Mouse (Mus musculus) stomach, postnatal 0 days (tissue): ENCODE results near the gene Egln1. TPM values are rescaled to one million over a fixed set of nuclear protein-coding genes. Genes with fewer than 3 reads are reported as not detected.
A peak's percentile ranks its signal among the peaks of the same experiment; 100 is the strongest.

Experiments used
- ATAC-seq: fragments of 200-750 bp; cut with Nextera tagmentation; 2 replicates; pipeline ENCODE4 v1.8.0; 2017; ENCODE audit not compliant: low FRiP score, low TSS enrichment
- DNase-seq: peaks from one replicate; pipeline ENCODE4 v3.0.0-alpha.2; 2016; ENCODE audit warnings: low spot score
- H3K27ac ChIP-seq: fragments of 300-500 bp; sonication (generic); replicated peaks from 2 replicates; pipeline ENCODE4 v1.5.1; 2014; ENCODE audit warnings: mild to moderate bottlenecking, control low read depth
- H3K27me3 ChIP-seq: fragments of 300-500 bp; sonication (generic); 2 replicates; pipeline ENCODE4 v1.6.1; 2014; ENCODE audit warnings: low read length; ENCODE audit not compliant: control insufficient read depth, insufficient read depth
- H3K36me3 ChIP-seq: fragments of 300-500 bp; sonication (generic); 2 replicates; pipeline ENCODE4 v1.6.1; 2014; ENCODE audit warnings: low read length, mixed read lengths; ENCODE audit not compliant: control insufficient read depth, insufficient read depth
- H3K4me1 ChIP-seq: fragments of 300-500 bp; sonication (generic); replicated peaks from 2 replicates; pipeline ENCODE4 v1.6.1; 2014; ENCODE audit warnings: antibody characterized with exemption; ENCODE audit not compliant: control insufficient read depth, insufficient read depth
- H3K4me2 ChIP-seq: fragments of 300-500 bp; sonication (generic); replicated peaks from 2 replicates; pipeline ENCODE4 v1.6.1; 2014; ENCODE audit warnings: low read depth, mild to moderate bottlenecking, control low read depth, moderate library complexity
- H3K4me3 ChIP-seq: fragments of 300-500 bp; sonication (generic); 2 replicates; pipeline ENCODE4 v1.5.1; 2014; ENCODE audit warnings: low read depth, low read length, control low read depth
- H3K9ac ChIP-seq: fragments of 300-500 bp; sonication (generic); 2 replicates; pipeline ENCODE4 v1.6.1; 2014; ENCODE audit warnings: mild to moderate bottlenecking, low read length, control low read depth, mixed read lengths
- H3K9me3 ChIP-seq: fragments of 300-500 bp; sonication (generic); 2 replicates; pipeline ENCODE4 v1.6.1; 2016; ENCODE audit warnings: low read length; ENCODE audit not compliant: control insufficient read depth
- CTCF ChIP-seq: IDR thresholded peaks from 2 replicates; pipeline ENCODE4 v1.5.1; 2016; ENCODE audit warnings: antibody characterized with exemption, low read depth, mild to moderate bottlenecking, moderate library complexity
- EP300 ChIP-seq: optimal IDR thresholded peaks from 2 replicates; pipeline ENCODE3; 2016; ENCODE audit warnings: antibody characterized with exemption
- WGBS: fragments of 180-500 bp; shearing (Covaris S2); extraction: QIAGEN DNeasy Blood & Tissue Kit; methylation state at CpG from one replicate; pipeline ENCODE4 v1.1.7; 2014; 5-methylcytosine and 5-hydroxymethylcytosine counted together
- polyA plus RNA-seq: library from polyadenylated mRNA; unstranded; fragments of >200 nt; fragmentation: Nextera tagmentation; extraction: Ambion mirVana; gene quantifications from 2 replicates; pipeline ENCODE4 v1.2.1, GENCODE M21; 2015

Gene Egln1
- polyA plus RNA-seq, 1 experiment from 2014 or later: 7.1 TPM

DNA sequence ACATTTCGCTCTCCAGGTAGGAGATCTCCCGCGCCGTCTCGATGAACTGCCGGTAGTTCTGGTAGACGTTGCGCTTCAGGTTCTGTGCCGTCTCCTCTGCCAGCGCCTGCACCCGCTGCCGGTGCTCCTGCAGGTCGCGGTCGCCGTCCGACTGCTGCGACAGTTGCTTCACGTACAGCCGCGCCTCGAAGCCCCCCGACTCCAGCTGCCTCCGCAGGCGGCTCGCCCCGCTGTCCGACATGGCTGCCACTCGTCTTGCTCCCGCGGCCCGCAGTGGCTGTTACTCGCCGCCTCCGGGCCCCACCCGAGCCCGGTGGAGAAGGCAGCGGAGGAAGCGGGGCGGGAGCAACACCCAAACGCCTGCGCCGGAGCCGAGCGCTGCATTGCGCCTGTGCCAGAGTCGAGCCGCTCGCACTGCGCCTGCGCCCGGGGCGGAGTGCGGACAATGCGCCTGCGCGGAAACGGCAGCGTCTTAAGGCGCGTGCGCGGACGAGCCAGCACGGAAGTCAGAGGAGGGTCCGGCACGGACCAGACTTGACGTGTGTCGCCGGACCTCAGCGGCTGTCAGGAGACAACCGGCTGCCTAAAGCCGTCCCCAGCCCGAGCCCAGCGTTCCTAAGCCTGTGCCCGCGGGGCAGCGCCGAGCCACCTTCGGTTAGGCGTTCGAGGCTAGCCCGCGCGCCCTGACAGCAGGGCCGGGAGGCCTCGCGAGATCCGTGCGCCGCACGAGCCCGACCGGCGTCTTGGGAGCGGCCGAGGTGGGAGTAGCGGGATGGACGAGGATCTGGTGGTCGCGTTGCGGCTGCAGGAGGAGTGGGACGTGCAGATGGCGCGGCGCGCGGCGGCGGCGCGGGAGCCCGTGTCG, 51.5 kb downstream of the Egln1 start, which contains the start of the genes Exoc8 and Sprtn:
Gene Exoc8 (minus strand): TSS at position 320 of the 865 bp plus-strand sequence.
Gene Sprtn (plus strand): TSS at position 501 of the 865 bp plus-strand sequence.
- Histone ChIP-seq H3K4me2 (peak within 1 kb of the TSS; percentile 98), H3K4me3 (peak within 1 kb of the TSS; percentile 86), H3K9ac (peak within 1 kb of the TSS; percentile 87), H3K9me3 (no peaks in the 10 kb centered on the region), H3K36me3 (peaks cover 21% of the 10 kb centered on the region), H3K27ac (peak within 1 kb of the TSS; percentile 90), H3K27me3 (no peaks in the 10 kb centered on the region), H3K4me1 (peaks cover 14% of the 10 kb centered on the region; the same call in 1 of the 2 replicates)
- peak; percentile 98 for DNase-seq
- WGBS: under 1% methylated on average over 114 of the region's 114 CpGs
- ATAC-seq: peak; percentile 86
- no peak for TF ChIP-seq EP300
- no peak for TF ChIP-seq CTCF

- Histone ChIP-seq H3K4me2 (peak overlapping the region; percentile 98), H3K36me3 (peaks cover 14% of the 10 kb centered on the region), H3K4me1 (peaks cover 14% of the 10 kb centered on the region; the same call in 1 of the 2 replicates), H3K27me3 (no peaks in the 10 kb centered on the region), H3K9me3 (no peaks in the 10 kb centered on the region), H3K9ac (peak overlapping the region; percentile 87), H3K4me3 (peak overlapping the region; percentile 86), H3K27ac (peak overlapping the region; percentile 90)
- 1% methylated on average over 55 of the region's 60 CpGs for WGBS
- ATAC-seq (peak; percentile 73), DNase-seq (peak; percentile 87)
- TF ChIP-seq CTCF (peak; percentile 79), EP300 (no peak)
Measured at GRCm38 (mm10) chr8:124896632-124897385, 52.3 kb downstream of the Egln1 start.

GRCm38 (mm10) chr8:124896010-124896631, 53.0 kb downstream of the Egln1 start:
- peak overlapping the region; percentile 87; the same call in 1 of the 2 replicates for H3K9ac ChIP-seq
- peaks cover 10% of the 10 kb centered on the region for H3K36me3 ChIP-seq
- peaks cover 14% of the 10 kb centered on the region; the same call in 1 of the 2 replicates for H3K4me1 ChIP-seq
- H3K27me3 ChIP-seq: no peaks in the 10 kb centered on the region
- peak overlapping the region; percentile 98 for H3K4me2 ChIP-seq
- peak overlapping the region; percentile 90 for H3K27ac ChIP-seq
- ATAC-seq: peak; percentile 59
- peak; percentile 38 for DNase-seq
- H3K4me3 ChIP-seq: peak overlapping the region; percentile 86
- no peaks in the 10 kb centered on the region for H3K9me3 ChIP-seq
- WGBS: 54% methylated on average over 26 of the region's 26 CpGs
- TF ChIP-seq EP300: no peak
- 0 out of 2 replicates have a peak, but pooled peaks have one; percentile 1 for TF ChIP-seq CTCF

- no peaks in the 10 kb centered on the region for H3K27me3 ChIP-seq
- TF ChIP-seq EP300 (no peak), CTCF (no peak)
- H3K4me3 ChIP-seq: no peak overlapping the region
- no peak overlapping the region for H3K27ac ChIP-seq
- H3K4me2 ChIP-seq: no peak overlapping the region
- peaks cover 14% of the 10 kb centered on the region for H3K36me3 ChIP-seq
- H3K9me3 ChIP-seq: no peaks in the 10 kb centered on the region
- ATAC-seq (no peak), DNase-seq (no peak)
- 59% methylated on average over 3 of the region's 3 CpGs for WGBS
- peaks cover 7% of the 10 kb centered on the region; the same call in 1 of the 2 replicates for H3K4me1 ChIP-seq
- no peak overlapping the region for H3K9ac ChIP-seq
Measured at GRCm38 (mm10) chr8:124892596-124892995, 56.5 kb downstream of the Egln1 start.

GRCm38 (mm10) chr8:124888385-124888784, 60.7 kb downstream of the Egln1 start:
- H3K27ac ChIP-seq: no peak overlapping the region
- ATAC-seq: no peak
- no peak for DNase-seq
- H3K4me1 ChIP-seq: no peaks in the 10 kb centered on the region
- no peaks in the 10 kb centered on the region for H3K9me3 ChIP-seq
- no peak for TF ChIP-seq EP300
- peak; percentile 34 for TF ChIP-seq CTCF
- no peaks in the 10 kb centered on the region for H3K27me3 ChIP-seq
- 96% methylated on average over 5 of the region's 5 CpGs for WGBS
- no peak overlapping the region for H3K4me2 ChIP-seq
- no peak overlapping the region for H3K4me3 ChIP-seq
- no peak overlapping the region for H3K9ac ChIP-seq
- H3K36me3 ChIP-seq: peaks cover 34% of the 10 kb centered on the region
